Mouse (Mus musculus) liver, embryonic 14.5 days (tissue): Measurements from ENCODE around the gene B230219D22Rik. TPM values are rescaled to one million over a fixed set of nuclear protein-coding genes. Genes with fewer than 3 reads are reported as not detected.

Experiments
- ATAC-seq: fragments of 200-750 bp; cut with Nextera tagmentation; 2 replicates; pipeline ENCODE4 v1.8.0; 2017; ENCODE audit warnings: moderate number of reproducible peaks, mild to moderate bottlenecking, moderate library complexity; ENCODE audit not compliant: insufficient read depth
- DNase-seq, 3 experiments: peaks; one replicate each; pipeline ENCODE4 v3.0.0-alpha.2; 2012 to 2013; ENCODE audit warnings: low read depth in 3 of 3, low spot score in 3 of 3
- H3K27ac ChIP-seq: fragments of 300-500 bp; sonication (generic); 2 replicates; pipeline ENCODE4 v1.5.1; 2014; ENCODE audit warnings: moderate library complexity, mild to moderate bottlenecking, control low read depth, inconsistent platforms
- H3K27me3 ChIP-seq: fragments of 300-500 bp; sonication (generic); 2 replicates; pipeline ENCODE4 v1.6.1; 2014; ENCODE audit warnings: mild to moderate bottlenecking, low read length, moderate library complexity; ENCODE audit not compliant: control insufficient read depth, insufficient read depth
- H3K36me3 ChIP-seq: fragments of 300-500 bp; sonication (generic); replicated peaks from 2 replicates; pipeline ENCODE4 v1.6.1; 2014; ENCODE audit warnings: low read depth; ENCODE audit not compliant: control insufficient read depth, insufficient read depth
- H3K4me1 ChIP-seq, 2 experiments: fragments of 200-500 bp in 1 of 2; fragments of 300-500 bp in 1 of 2; sonication (generic) in 1 of 2; replicated peaks; 2 replicates each; pipeline ENCODE4 v1.6.1; 2012 to 2014; ENCODE audit warnings: antibody characterized with exemption in 1 of 2, inconsistent platforms in 1 of 2, low read length in 1 of 2; ENCODE audit not compliant: control insufficient read depth in 2 of 2, insufficient read depth in 2 of 2
- H3K4me2 ChIP-seq: fragments of 300-500 bp; sonication (generic); 2 replicates; pipeline ENCODE4 v1.6.1; 2014; ENCODE audit warnings: low read depth, mild to moderate bottlenecking, control low read depth, moderate library complexity
- H3K4me3 ChIP-seq, 2 experiments: fragments of 200-500 bp in 1 of 2; fragments of 300-500 bp in 1 of 2; sonication (generic) in 1 of 2; 2 replicates each; pipeline ENCODE4 v1.5.1; 2012 to 2014; ENCODE audit warnings: low read depth in 2 of 2, low read length in 2 of 2, mild to moderate bottlenecking in 2 of 2, control low read depth in 1 of 2, inconsistent platforms in 1 of 2, moderate library complexity in 1 of 2; ENCODE audit not compliant: insufficient read depth in 1 of 2
- H3K9ac ChIP-seq: fragments of 300-500 bp; sonication (generic); replicated peaks from 2 replicates; pipeline ENCODE4 v1.6.1; 2014; ENCODE audit warnings: mild to moderate bottlenecking, control low read depth, moderate library complexity
- H3K9me3 ChIP-seq: fragments of 300-500 bp; sonication (generic); 2 replicates; pipeline ENCODE4 v1.6.1; 2016; ENCODE audit warnings: low read length, mixed read lengths; ENCODE audit not compliant: control insufficient read depth
- CTCF ChIP-seq: IDR thresholded peaks from 2 replicates; pipeline ENCODE4 v1.5.1; 2016; ENCODE audit warnings: antibody characterized with exemption, low read depth, control low read depth
- EP300 ChIP-seq: IDR thresholded peaks from 2 replicates; pipeline ENCODE4 v1.6.1; 2016; ENCODE audit warnings: antibody characterized with exemption, low read depth
- WGBS: fragments of 180-500 bp; shearing (Covaris S2); extraction: QIAGEN DNeasy Blood & Tissue Kit; methylation state at CpG from one replicate; pipeline ENCODE4 v1.1.7; 2014; ENCODE audit not compliant: insufficient replicate concordance; 5-methylcytosine and 5-hydroxymethylcytosine counted together
- polyA plus RNA-seq, 2 experiments: library from polyadenylated mRNA; depleted of rRNA in 1 of 2; stranded (reverse) in 1 of 2; unstranded in 1 of 2; fragments of >200 nt; fragmentation: Nextera tagmentation in 1 of 2; extraction: Ambion mirVana in 1 of 2; gene quantifications; 2 replicates each; pipeline versions ENCODE4 v1.2.1 to v1.2.3; 2012 to 2014

B230219D22Rik gene
- polyA plus RNA-seq, 2 experiments = 8.4 to 17.4 TPM

GRCm38 (mm10) chr13:55672711-55673110, 20.2 kb upstream of the B230219D22Rik start:
- ATAC-seq = no peak
- Histone ChIP-seq H3K9ac (no peak overlapping the region), H3K9me3 (no peaks in the 10 kb centered on the region), H3K4me2 (no peak overlapping the region), H3K27ac (no peak overlapping the region), H3K27me3 (no peaks in the 10 kb centered on the region), H3K36me3 (peaks cover 70% of the 10 kb centered on the region), H3K4me1 (no peaks in the 10 kb centered on the region), H3K4me3 (no peak overlapping the region)
- no peak for DNase-seq
- TF ChIP-seq CTCF = no peak
- no peak for TF ChIP-seq EP300
- 87% methylated on average over 6 of the region's 6 CpGs for WGBS

- 62% methylated on average over 8 of the region's 8 CpGs for WGBS
- Histone ChIP-seq H3K27ac (no peak overlapping the region), H3K4me3 (no peak overlapping the region), H3K9me3 (no peaks in the 10 kb centered on the region), H3K4me1 (no peaks in the 10 kb centered on the region), H3K27me3 (no peaks in the 10 kb centered on the region), H3K36me3 (peaks cover 51% of the 10 kb centered on the region), H3K9ac (no peak overlapping the region), H3K4me2 (no peak overlapping the region)
- ATAC-seq (no peak), DNase-seq (no peak)
- TF ChIP-seq CTCF (no peak), EP300 (no peak)
These were observed 15.6 kb upstream of the B230219D22Rik start for GRCm38 (mm10) chr13:55677364-55677763.

- no peak overlapping the region for H3K4me3 ChIP-seq
- no peak overlapping the region for H3K9ac ChIP-seq
- DNase-seq = no peak
- no peaks in the 10 kb centered on the region for H3K27me3 ChIP-seq
- no peak overlapping the region for H3K27ac ChIP-seq
- no peak overlapping the region for H3K4me2 ChIP-seq
- H3K9me3 ChIP-seq = no peaks in the 10 kb centered on the region
- ATAC-seq = no peak
- H3K4me1 ChIP-seq = 0 out of 4 replicates have a peak, but pooled peaks cover 0 to 2% of the 10 kb centered on the region in 2 experiments
- H3K36me3 ChIP-seq = peaks cover 21% of the 10 kb centered on the region
- WGBS = 88% methylated on average over 9 of the region's 9 CpGs
- TF ChIP-seq EP300 = no peak
- TF ChIP-seq CTCF = no peak
These were observed 10.7 kb upstream of the B230219D22Rik start for GRCm38 (mm10) chr13:55682201-55682600.

GRCm38 (mm10) chr13:55683581-55683980, 9.3 kb upstream of the B230219D22Rik start:
- no peaks in the 10 kb centered on the region for H3K27me3 ChIP-seq
- H3K9ac ChIP-seq = no peak overlapping the region
- WGBS = 73% methylated on average over 3 of the region's 3 CpGs
- ATAC-seq = no peak
- H3K4me2 ChIP-seq = no peak overlapping the region
- no peaks in the 10 kb centered on the region for H3K9me3 ChIP-seq
- no peak overlapping the region for H3K27ac ChIP-seq
- H3K4me1 ChIP-seq = 0 out of 4 replicates have a peak, but pooled peaks cover 0 to 2% of the 10 kb centered on the region in 2 experiments
- TF ChIP-seq EP300 = no peak
- H3K36me3 ChIP-seq = peaks cover 7% of the 10 kb centered on the region
- H3K4me3 ChIP-seq = no peak overlapping the region
- DNase-seq = no peak

DNA sequence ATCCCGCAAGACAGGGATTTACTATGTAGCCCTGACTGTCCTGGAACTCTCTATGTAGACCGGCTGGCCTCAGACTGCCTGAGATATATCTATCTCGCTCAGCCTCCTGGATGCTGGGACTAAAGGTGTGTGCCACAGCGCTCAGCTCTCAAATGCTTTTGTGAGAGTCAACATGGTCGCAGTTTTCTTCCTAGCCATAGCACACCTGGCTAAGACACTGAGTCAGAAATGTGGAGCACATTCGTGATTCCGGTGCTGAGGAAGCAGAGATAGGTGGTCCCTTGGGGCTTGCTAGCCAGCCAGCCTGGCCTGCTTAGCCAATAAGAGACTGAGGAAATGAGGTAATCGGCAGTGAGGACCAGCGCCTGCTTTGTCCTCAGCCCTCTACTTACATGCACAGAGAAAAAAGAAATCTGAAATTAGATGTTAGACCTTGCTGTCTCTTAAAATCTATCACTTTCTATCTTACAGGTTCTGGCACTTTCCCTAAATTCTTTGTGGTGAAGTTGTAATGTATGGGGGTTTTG, 6.8 kb upstream of the B230219D22Rik start:
- H3K27ac ChIP-seq = no peak overlapping the region
- H3K9me3 ChIP-seq = no peaks in the 10 kb centered on the region
- no peak overlapping the region for H3K4me3 ChIP-seq
- ATAC-seq = no peak
- no peaks in the 10 kb centered on the region for H3K36me3 ChIP-seq
- H3K27me3 ChIP-seq = no peaks in the 10 kb centered on the region
- H3K4me2 ChIP-seq = no peak overlapping the region
- 62% methylated on average over 9 of the region's 9 CpGs for WGBS
- TF ChIP-seq EP300 = no peak
- TF ChIP-seq CTCF = no peak
- no peak overlapping the region for H3K9ac ChIP-seq
- 0 out of 4 replicates have a peak, but pooled peaks cover 0 to 2% of the 10 kb centered on the region in 2 experiments for H3K4me1 ChIP-seq
- no peak for DNase-seq
